18 mouse cellular contexts compared by ENCODE assay signal in the genomic region with DNA sequence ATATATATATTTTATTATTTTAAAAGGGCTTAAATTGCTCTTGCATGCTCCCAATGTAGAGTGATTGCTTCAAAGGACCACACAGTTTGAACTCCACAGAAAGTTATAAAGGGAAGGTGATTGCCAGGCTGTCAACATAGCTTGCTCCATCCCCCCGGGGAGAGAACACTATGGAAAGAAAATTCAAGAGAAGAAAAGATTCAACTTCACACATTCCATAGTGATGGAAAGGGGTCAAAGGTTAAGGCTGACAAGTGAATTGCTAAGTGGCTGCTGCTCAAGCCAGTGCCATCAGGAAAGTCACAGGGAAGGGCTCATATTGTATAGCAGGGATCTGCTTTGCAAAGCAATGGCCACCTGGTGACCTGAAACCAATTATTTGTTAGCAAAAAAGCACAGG.
DNase-seq lines count a peak whose midpoint lies in the region; ATAC-seq lines count a peak whose summit lies in the region.
"Had no signal": no experiment of that assay in that cellular context is flagged by ENCODE, and none has a peak within 500 bp of the region (broad histone marks: within the 10 kb centered on the region; RNA-seq: fewer than 3 reads in every experiment).

No protein-coding gene starts in this region.

- H3K9me3 ChIP-seq in heart, embryonic 11.5 days (replicated peaks; ENCODE audit: control insufficient read depth, low read length): no peaks in the 10 kb centered on the region
- H3K9me3 ChIP-seq in neural tube, embryonic 15.5 days (replicated peaks): no peaks in the 10 kb centered on the region
- no peaks in the 10 kb centered on the region for H3K9me3 ChIP-seq in forebrain, embryonic 13.5 days (replicated peaks)
- H3K9me3 ChIP-seq: heart, embryonic 13.5 days; kidney, embryonic 15.5 days had no signal

- no peaks in the 10 kb centered on the region for H3K27me3 ChIP-seq in heart, embryonic 11.5 days (ENCODE audit: control insufficient read depth, insufficient read depth, low read length)
- H3K27me3 ChIP-seq in neural tube, embryonic 15.5 days (replicated peaks): no peaks in the 10 kb centered on the region
- peaks cover 39% of the 10 kb centered on the region for H3K27me3 ChIP-seq in forebrain, embryonic 13.5 days
- H3K27me3 ChIP-seq: kidney, embryonic 15.5 days had no signal

- no peak overlapping the region for H3K4me3 ChIP-seq in heart, embryonic 11.5 days (ENCODE audit: low read depth, low read length)
- no peak overlapping the region for H3K4me3 ChIP-seq in neural tube, embryonic 15.5 days (replicated peaks)
- no peak overlapping the region for H3K4me3 ChIP-seq in forebrain, embryonic 13.5 days
- H3K4me3 ChIP-seq: heart, embryonic 13.5 days; kidney, embryonic 15.5 days had no signal

- 21% methylated on average over 1 of the region's 1 CpGs for WGBS in heart, embryonic 11.5 days (ENCODE audit: insufficient replicate concordance)
- 3% methylated on average over 1 of the region's 1 CpGs for WGBS in neural tube, embryonic 15.5 days
- whole genome bisulfite sequencing in forebrain, embryonic 13.5 days: 0% methylated on average over 1 of the region's 1 CpGs

- no peaks in the 10 kb centered on the region for H3K4me1 ChIP-seq in heart, embryonic 11.5 days (ENCODE audit: control insufficient read depth, insufficient read depth, low read length)
- H3K4me1 ChIP-seq in neural tube, embryonic 15.5 days: peaks cover 8% of the 10 kb centered on the region; the same call in 1 of the 2 replicates
- peaks cover 13% of the 10 kb centered on the region for H3K4me1 ChIP-seq in forebrain, embryonic 13.5 days
- H3K4me1 ChIP-seq: heart, embryonic 13.5 days; kidney, embryonic 15.5 days had no signal

- no peak for ATAC-seq in heart, embryonic 11.5 days (replicated peaks; ENCODE audit: insufficient number of reproducible peaks, low FRiP score, low TSS enrichment)
- no peak for ATAC-seq in neural tube, embryonic 15.5 days (ENCODE audit: low FRiP score)
- ATAC-seq in forebrain, embryonic 13.5 days: peak; percentile 38; the same call in 1 of the 2 replicates
- no peak for ATAC-seq in activated CD4-positive, CD25-positive, alpha-beta regulatory T cell, adult 4 months
- ATAC-seq: intestine, embryonic 16.5 days had no signal

- no peaks in the 10 kb centered on the region for H3K36me3 ChIP-seq in heart, embryonic 11.5 days (ENCODE audit: control insufficient read depth, insufficient read depth, low read length)
- no peaks in the 10 kb centered on the region for H3K36me3 ChIP-seq in neural tube, embryonic 15.5 days
- H3K36me3 ChIP-seq in forebrain, embryonic 13.5 days (ENCODE audit: poor library complexity, severe bottlenecking): no peaks in the 10 kb centered on the region
- H3K36me3 ChIP-seq: heart, embryonic 13.5 days; kidney, embryonic 15.5 days had no signal

- H3K4me2 ChIP-seq in heart, embryonic 11.5 days: no peak overlapping the region
- H3K4me2 ChIP-seq in neural tube, embryonic 15.5 days: no peak overlapping the region
- no peak overlapping the region for H3K4me2 ChIP-seq in forebrain, embryonic 13.5 days
- H3K4me2 ChIP-seq: heart, embryonic 13.5 days; kidney, embryonic 15.5 days; liver, embryonic 11.5 days had no signal

- peak; percentile 68 for DNase-seq in heart, adult 11 months
- DNase-seq in neural tube, embryonic 10.5 days (ENCODE audit: extremely low spot score, low spot score): peak; percentile 19
- no peak for DNase-seq in thymus, postnatal 10 days (ENCODE audit: low spot score in 2 of 2)
- DNase-seq in heart, adult 9 months (ENCODE audit: low spot score in 2 of 2): no peak
- DNase-seq: adrenal gland, postnatal 25 days; cerebellum, adult 9-10 months; heart, postnatal 4 days; lung, adult 2 months; lung, postnatal 36 days; thymus, postnatal 4 days had no signal

- H3K27ac ChIP-seq in heart, embryonic 11.5 days (ENCODE audit: low read depth, low read length): no peak overlapping the region
- H3K27ac ChIP-seq in neural tube, embryonic 15.5 days (replicated peaks): no peak overlapping the region
- H3K27ac ChIP-seq in forebrain, embryonic 13.5 days: no peak overlapping the region
- H3K27ac ChIP-seq: heart, embryonic 13.5 days; kidney, embryonic 15.5 days had no signal

- H3K9ac ChIP-seq in heart, embryonic 11.5 days (ENCODE audit: low read depth, low read length): no peak overlapping the region
- H3K9ac ChIP-seq in neural tube, embryonic 15.5 days (replicated peaks): no peak overlapping the region
- no peak overlapping the region for H3K9ac ChIP-seq in forebrain, embryonic 13.5 days
- H3K9ac ChIP-seq: heart, embryonic 13.5 days; kidney, embryonic 15.5 days had no signal

Comparison
In these comparisons a context has a peak if more than half of its experiments do, and no peak if none do; other contexts are left out.
1. DNase-seq: peak in heart, adult 11 months (single experiment) and neural tube, embryonic 10.5 days (single experiment); none in thymus, postnatal 10 days (0 of 2) and heart, adult 9 months (0 of 2).